Mouse (Mus musculus) kidney, embryonic 16.5 days (tissue): ENCODE results near the gene Zfp629. TPM values are rescaled to one million over a fixed set of nuclear protein-coding genes. Genes with fewer than 3 reads are reported as not detected.
"Not testable (repeated sequence)": the region's sequence is repeated elsewhere in the genome, so short reads cannot be mapped to it uniquely, and the experiment has no call there.

Experiments used
- ATAC-seq: fragments of 200-750 bp; cut with Nextera tagmentation; 2 replicates; pipeline ENCODE4 v1.8.0; 2017; ENCODE audit warnings: moderate TSS enrichment; ENCODE audit not compliant: low FRiP score, low TSS enrichment
- H3K27ac ChIP-seq: fragments of 300-500 bp; sonication (generic); 2 replicates; pipeline ENCODE4 v1.5.1; 2014; ENCODE audit warnings: low read length
- H3K27me3 ChIP-seq: fragments of 300-500 bp; sonication (generic); 2 replicates; pipeline ENCODE4 v1.6.1; 2014; ENCODE audit warnings: low read length, control low read depth, mixed read lengths; ENCODE audit not compliant: insufficient read depth
- H3K36me3 ChIP-seq: fragments of 300-500 bp; sonication (generic); 2 replicates; pipeline ENCODE4 v1.6.1; 2014; ENCODE audit warnings: low read length, control low read depth, mixed read lengths; ENCODE audit not compliant: insufficient read depth
- H3K4me1 ChIP-seq: fragments of 300-500 bp; sonication (generic); 2 replicates; pipeline ENCODE4 v1.6.1; 2014; ENCODE audit warnings: low read length, control low read depth, mixed read lengths; ENCODE audit not compliant: insufficient read depth
- H3K4me2 ChIP-seq: fragments of 300-500 bp; sonication (generic); replicated peaks from 2 replicates; pipeline ENCODE4 v1.6.1; 2014; ENCODE audit warnings: low read depth, low read length
- H3K4me3 ChIP-seq: fragments of 300-500 bp; sonication (generic); 2 replicates; pipeline ENCODE4 v1.5.1; 2014; ENCODE audit warnings: mild to moderate bottlenecking, low read length
- H3K9ac ChIP-seq: fragments of 300-500 bp; sonication (generic); replicated peaks from 2 replicates; pipeline ENCODE4 v1.6.1; 2014; ENCODE audit warnings: low read length
- H3K9me3 ChIP-seq: fragments of 300-500 bp; sonication (generic); 2 replicates; pipeline ENCODE4 v1.6.1; 2016; ENCODE audit warnings: low read length, control low read depth
- WGBS: fragments of 180-500 bp; shearing (Covaris S2); extraction: QIAGEN DNeasy Blood & Tissue Kit; methylation state at CpG from one replicate; pipeline ENCODE4 v1.1.7; 2014; 5-methylcytosine and 5-hydroxymethylcytosine counted together
- polyA plus RNA-seq: library from polyadenylated mRNA; unstranded; fragments of >200 nt; fragmentation: Nextera tagmentation; extraction: Ambion mirVana; gene quantifications from 2 replicates; pipeline ENCODE4 v1.2.1, GENCODE M21; 2015

Gene Zfp629
- polyA plus RNA-seq, 1 experiment from 2014 or later, result 19.8 TPM

GRCm38 (mm10) chr7:127648516-127649201, 33.1 kb upstream of the Zfp629 start:
- Histone ChIP-seq H3K27ac (no peak overlapping the region), H3K36me3 (no peaks in the 10 kb centered on the region), H3K4me3 (no peak overlapping the region), H3K4me1 (peaks cover 9% of the 10 kb centered on the region), H3K9ac (no peak overlapping the region), H3K27me3 (no peaks in the 10 kb centered on the region), H3K4me2 (no peak overlapping the region), H3K9me3 (no peaks in the 10 kb centered on the region)
- no peak for ATAC-seq
- WGBS, result 50% methylated on average over 4 of the region's 4 CpGs

- H3K4me3 ChIP-seq, H3K36me3 ChIP-seq, H3K4me1 ChIP-seq, H3K9me3 ChIP-seq, ATAC-seq, H3K4me2 ChIP-seq, H3K9ac ChIP-seq, H3K27me3 ChIP-seq, H3K27ac ChIP-seq: not testable (repeated sequence)
- WGBS, result 86% methylated on average over 7 of the region's 7 CpGs
These were observed 32.0 kb upstream of the Zfp629 start for GRCm38 (mm10) chr7:127647576-127647975.

GRCm38 (mm10) chr7:127646363-127646762, 30.8 kb upstream of the Zfp629 start:
- Histone ChIP-seq H3K4me1 (no peaks in the 10 kb centered on the region), H3K9ac (no peak overlapping the region), H3K9me3 (no peaks in the 10 kb centered on the region), H3K27ac (no peak overlapping the region), H3K4me3 (no peak overlapping the region), H3K4me2 (no peak overlapping the region), H3K36me3 (no peaks in the 10 kb centered on the region), H3K27me3 (no peaks in the 10 kb centered on the region)
- no peak for ATAC-seq
- 90% methylated on average over 4 of the region's 4 CpGs for WGBS

- Histone ChIP-seq H3K9ac (no peak overlapping the region), H3K27me3 (no peaks in the 10 kb centered on the region), H3K36me3 (no peaks in the 10 kb centered on the region), H3K9me3 (no peaks in the 10 kb centered on the region), H3K4me1 (peaks cover 4% of the 10 kb centered on the region), H3K27ac (no peak overlapping the region), H3K4me3 (no peak overlapping the region), H3K4me2 (no peak overlapping the region)
- 71% methylated on average over 4 of the region's 4 CpGs for WGBS
- no peak for ATAC-seq
These were observed 26.7 kb upstream of the Zfp629 start for GRCm38 (mm10) chr7:127642254-127642653.

DNA sequence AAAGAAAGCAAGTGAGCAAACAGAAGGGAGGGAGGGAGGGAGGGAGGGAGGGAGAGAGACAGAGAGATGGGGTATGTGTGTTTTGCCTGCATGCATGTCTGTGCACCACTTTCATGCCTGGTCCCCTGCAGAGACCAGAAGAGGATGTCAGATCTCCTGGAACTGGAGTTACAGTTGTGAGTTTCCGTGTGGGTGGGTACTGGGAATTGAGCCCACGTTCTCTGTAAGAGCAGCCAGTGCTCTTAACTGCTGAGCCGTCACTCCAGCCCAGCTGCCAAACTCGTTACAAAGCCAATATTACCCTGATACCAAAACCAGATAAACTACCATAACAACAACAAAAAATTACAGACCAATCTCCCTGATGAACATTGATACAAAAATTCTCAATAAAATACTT, 25.7 kb upstream of the Zfp629 start:
- WGBS, result 47% methylated on average over 4 of the region's 4 CpGs
- Histone ChIP-seq H3K4me3 (no peak overlapping the region), H3K27me3 (no peaks in the 10 kb centered on the region), H3K9ac (no peak overlapping the region), H3K36me3 (no peaks in the 10 kb centered on the region), H3K27ac (no peak overlapping the region), H3K9me3 (no peaks in the 10 kb centered on the region), H3K4me2 (no peak overlapping the region), H3K4me1 (peaks cover 4% of the 10 kb centered on the region)
- ATAC-seq, result no peak

GRCm38 (mm10) chr7:127636963-127637362, 21.4 kb upstream of the Zfp629 start:
- Histone ChIP-seq H3K4me2 (peak overlapping the region; percentile 59), H3K4me3 (peak overlapping the region; percentile 51), H3K9me3 (no peaks in the 10 kb centered on the region), H3K36me3 (no peaks in the 10 kb centered on the region), H3K27ac (no peak overlapping the region), H3K27me3 (no peaks in the 10 kb centered on the region), H3K9ac (peak overlapping the region; percentile 61), H3K4me1 (peaks cover 4% of the 10 kb centered on the region)
- peak; percentile 89 for ATAC-seq
- WGBS, result under 1% methylated on average over 27 of the region's 27 CpGs

DNA sequence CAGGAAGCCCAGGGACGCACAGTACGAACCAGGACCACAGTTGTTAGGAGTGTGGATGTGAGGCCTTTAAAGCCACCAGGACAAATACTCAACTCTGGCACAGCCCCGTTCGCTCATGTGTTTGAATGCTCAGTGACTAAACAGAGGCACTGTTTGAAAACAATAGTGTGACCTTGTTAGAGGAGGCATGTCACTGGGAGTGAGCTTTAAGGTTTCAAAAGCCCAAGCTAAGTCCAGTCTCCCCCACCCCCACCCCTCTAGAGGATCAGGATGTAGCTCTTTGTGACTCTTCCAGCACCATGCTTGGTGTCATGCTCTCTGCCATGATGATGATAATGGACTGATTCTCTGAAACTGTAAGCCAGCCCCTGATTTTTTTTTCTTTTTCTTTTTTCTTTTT, 15.8 kb upstream of the Zfp629 start:
- no peaks in the 10 kb centered on the region for H3K4me1 ChIP-seq
- 88% methylated on average over 4 of the region's 4 CpGs for WGBS
- no peak overlapping the region for H3K9ac ChIP-seq
- ATAC-seq, result no peak
- no peaks in the 10 kb centered on the region for H3K27me3 ChIP-seq
- no peaks in the 10 kb centered on the region for H3K9me3 ChIP-seq
- H3K4me2 ChIP-seq, result no peak overlapping the region
- no peaks in the 10 kb centered on the region for H3K36me3 ChIP-seq
- H3K27ac ChIP-seq, result no peak overlapping the region
- no peak overlapping the region for H3K4me3 ChIP-seq

- no peak for ATAC-seq
These were observed 13.0 kb upstream of the Zfp629 start for GRCm38 (mm10) chr7:127628646-127629045.

DNA sequence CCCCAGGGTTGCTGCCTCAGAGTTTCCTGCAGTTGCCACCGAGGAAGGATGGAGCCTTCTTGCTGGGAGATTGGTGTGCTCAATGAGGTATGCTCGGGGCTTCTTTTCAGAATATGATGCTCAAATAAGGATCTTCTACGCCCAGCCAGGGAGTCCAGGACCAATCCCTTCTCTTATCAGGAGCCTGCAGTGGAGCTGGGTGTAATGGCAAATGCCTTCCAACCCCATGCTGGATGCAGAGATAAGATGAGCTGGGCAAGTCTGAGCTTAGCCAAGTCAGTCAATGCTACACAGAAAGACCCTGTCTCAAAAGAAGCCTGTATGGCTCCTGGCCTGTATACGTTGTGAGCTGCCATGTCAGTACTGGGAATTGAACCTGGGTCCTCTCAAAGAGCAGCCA, 10.9 kb upstream of the Zfp629 start:
- H3K9me3 ChIP-seq, result no peaks in the 10 kb centered on the region

More at GRCm38 (mm10) chr7:127628646-127629045, 13.0 kb upstream of the Zfp629 start:
- Histone ChIP-seq H3K4me1 (no peaks in the 10 kb centered on the region), H3K9ac (no peak overlapping the region), H3K27ac (no peak overlapping the region), H3K4me2 (no peak overlapping the region), H3K4me3 (no peak overlapping the region), H3K9me3 (no peaks in the 10 kb centered on the region), H3K27me3 (no peaks in the 10 kb centered on the region), H3K36me3 (no peaks in the 10 kb centered on the region)
- WGBS, result 67% methylated on average over 5 of the region's 5 CpGs

DNA sequence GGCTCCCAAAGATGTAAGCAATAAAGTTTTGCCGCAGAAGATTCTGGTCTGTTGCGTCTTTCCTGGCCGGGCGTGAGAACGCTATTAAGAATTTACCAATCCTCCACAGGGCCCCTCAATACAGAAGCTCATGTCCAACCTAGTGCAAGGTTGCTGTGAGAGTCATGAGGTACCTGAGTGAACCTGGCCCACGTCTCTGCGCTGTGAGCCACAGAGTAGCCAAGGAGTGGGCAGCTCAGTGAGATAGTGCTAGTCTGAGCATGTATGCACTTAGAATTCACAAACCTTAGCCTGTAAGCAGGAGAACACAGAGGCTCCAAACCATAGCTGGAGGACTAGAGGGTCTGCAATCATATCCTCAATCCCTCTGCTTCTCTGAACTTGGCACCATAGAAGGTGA, 10.4 kb upstream of the Zfp629 start:
- Histone ChIP-seq H3K4me1 (no peaks in the 10 kb centered on the region), H3K36me3 (no peaks in the 10 kb centered on the region), H3K9me3 (no peaks in the 10 kb centered on the region), H3K27me3 (no peaks in the 10 kb centered on the region), H3K4me2 (no peak overlapping the region), H3K27ac (no peak overlapping the region), H3K4me3 (no peak overlapping the region), H3K9ac (no peak overlapping the region)
- no peak for ATAC-seq
- whole genome bisulfite sequencing, result 96% methylated on average over 7 of the region's 7 CpGs

More for the DNA sequence above, 10.9 kb upstream of the Zfp629 start:
- H3K27ac ChIP-seq, result no peak overlapping the region
- H3K27me3 ChIP-seq, result no peaks in the 10 kb centered on the region
- no peaks in the 10 kb centered on the region for H3K36me3 ChIP-seq
- WGBS, result 94% methylated on average over 4 of the region's 4 CpGs
- no peaks in the 10 kb centered on the region for H3K4me1 ChIP-seq
- ATAC-seq, result no peak
- no peak overlapping the region for H3K9ac ChIP-seq
- H3K4me3 ChIP-seq, result no peak overlapping the region
- no peak overlapping the region for H3K4me2 ChIP-seq
